30 mouse cellular contexts compared by ENCODE assay signal in genomic region chr3:127862479-127862878, GRCm38 (mm10). TPM values are rescaled to one million over a fixed set of nuclear protein-coding genes. Genes with fewer than 3 reads are reported as not detected.
DNase-seq lines count a peak whose midpoint lies in the region; ATAC-seq and TF ChIP-seq lines count a peak whose summit lies in the region.
"Had no signal": no experiment of that assay in that cellular context is flagged by ENCODE, and none has a peak within 500 bp of the region (broad histone marks: within the 10 kb centered on the region; RNA-seq: fewer than 3 reads in every experiment).

No protein-coding gene starts in this region.

- H3K4me3 ChIP-seq in kidney, embryonic 15.5 days (replicated peaks) = no peak overlapping the region
- H3K4me3 ChIP-seq in lung, postnatal 0 days (ENCODE audit: low read depth, low read length) = no peak overlapping the region
- H3K4me3 ChIP-seq: embryonic facial prominence, embryonic 12.5 days; heart, adult 2 months; heart, embryonic 13.5 days; hindbrain, embryonic 13.5 days had no signal

- H3K27me3 ChIP-seq in kidney, embryonic 15.5 days = no peaks in the 10 kb centered on the region
- no peaks in the 10 kb centered on the region for H3K27me3 ChIP-seq in lung, postnatal 0 days (replicated peaks; ENCODE audit: insufficient read depth, low read length)
- H3K27me3 ChIP-seq: embryonic facial prominence, embryonic 12.5 days; hindbrain, embryonic 13.5 days had no signal

- no peaks in the 10 kb centered on the region; the same call in 1 of the 2 replicates for H3K4me1 ChIP-seq in kidney, embryonic 15.5 days
- no peaks in the 10 kb centered on the region; the same call in 1 of the 2 replicates for H3K4me1 ChIP-seq in lung, postnatal 0 days (ENCODE audit: insufficient read depth, low read depth, low read length)
- H3K4me1 ChIP-seq: embryonic facial prominence, embryonic 12.5 days; hindbrain, embryonic 13.5 days had no signal

- 0 out of 2 replicates have a peak overlapping the region, but pooled peaks have one; percentile 64 for H3K27ac ChIP-seq in kidney, embryonic 15.5 days
- no peak overlapping the region for H3K27ac ChIP-seq in lung, postnatal 0 days (ENCODE audit: low read length)
- H3K27ac ChIP-seq: embryonic facial prominence, embryonic 12.5 days; heart, adult 2 months; heart, embryonic 13.5 days; hindbrain, embryonic 13.5 days; liver, embryonic 14.5 days had no signal

- no peak for ATAC-seq in kidney, embryonic 15.5 days (replicated peaks; ENCODE audit: low FRiP score)
- ATAC-seq in hematopoietic stem cell, adult 5-6 weeks (replicated peaks in 1 of 2; ENCODE audit: insufficient read depth in 1 of 2, low FRiP score in 2 of 2, low TSS enrichment in 1 of 2, low read depth in 1 of 2, poor library complexity in 2 of 2, severe bottlenecking in 2 of 2) = peak; percentile 51 to 69
- ATAC-seq in lung, postnatal 0 days = no peak
- ATAC-seq: CD4-positive, CD25-positive, alpha-beta regulatory T cell, adult 4 months; forebrain, embryonic 14.5 days; intestine, postnatal 0 days; midbrain, embryonic 16.5 days had no signal

- no peak for DNase-seq in kidney, adult 9 months
- peak; percentile 58 for DNase-seq in CD8-positive naive resting alpha-beta T cell, adult 2 months (ENCODE audit: low read depth in 2 of 2, low spot score in 2 of 2)
- DNase-seq in thymus, postnatal 14 days = peak; percentile 44
- DNase-seq in lung, postnatal 0 days (ENCODE audit: low spot score) = no peak
- no peak for DNase-seq in MN1 (ENCODE audit: low spot score)
- DNase-seq in heart, postnatal 36 days = no peak
- DNase-seq: adrenal gland, adult 8-10 months; cerebellum, adult 9-10 months; cerebellum, postnatal 36 days; embryo, embryonic 11 days; gastrocnemius, postnatal 36 days; heart, adult 2 months; heart, postnatal 14 days; layer of hippocampus, adult 9-11 months; liver; lung, adult 2 months; lung, postnatal 14 days; right cerebral cortex, adult 18-20 months; right cerebral cortex, postnatal 4 days had no signal

- no peaks in the 10 kb centered on the region for H3K36me3 ChIP-seq in kidney, embryonic 15.5 days
- H3K36me3 ChIP-seq in lung, postnatal 0 days (ENCODE audit: insufficient read depth, low read length) = no peaks in the 10 kb centered on the region
- H3K36me3 ChIP-seq: embryonic facial prominence, embryonic 12.5 days; heart, embryonic 13.5 days; hindbrain, embryonic 13.5 days had no signal

- no peak for TF ChIP-seq CTCF in lung, postnatal 0 days (IDR thresholded peaks at IDR 0.05)

- H3K4me2 ChIP-seq in kidney, embryonic 15.5 days = no peak overlapping the region
- no peak overlapping the region for H3K4me2 ChIP-seq in lung, postnatal 0 days (replicated peaks; ENCODE audit: low read depth, low read length)
- H3K4me2 ChIP-seq: embryonic facial prominence, embryonic 12.5 days; heart, embryonic 13.5 days; hindbrain, embryonic 13.5 days; midbrain, embryonic 11.5 days had no signal

- no peak for TF ChIP-seq EP300 in lung, postnatal 0 days (IDR thresholded peaks at IDR 0.05)

- WGBS in kidney, embryonic 15.5 days = 69% methylated on average over 4 of the region's 4 CpGs
- 67% methylated on average over 4 of the region's 4 CpGs for WGBS in lung, postnatal 0 days

- H3K9me3 ChIP-seq in kidney, embryonic 15.5 days (replicated peaks) = no peaks in the 10 kb centered on the region
- no peaks in the 10 kb centered on the region for H3K9me3 ChIP-seq in lung, postnatal 0 days (ENCODE audit: low read length)
- H3K9me3 ChIP-seq: heart, embryonic 13.5 days; hindbrain, embryonic 13.5 days had no signal

- intact Hi-C loops in heart, postnatal 36 days (cut with DNase I) = no loop called here

- no peak overlapping the region for H3K9ac ChIP-seq in kidney, embryonic 15.5 days
- no peak overlapping the region for H3K9ac ChIP-seq in lung, postnatal 0 days (replicated peaks; ENCODE audit: low read depth)
- H3K9ac ChIP-seq: embryonic facial prominence, embryonic 12.5 days; heart, embryonic 13.5 days; hindbrain, embryonic 13.5 days; liver, embryonic 14.5 days had no signal

RNA-seq across cellular contexts. Expression of gene Ap1ar, which starts 25.2 kb away (rescaled TPM):
- polyA plus RNA-seq in kidney, embryonic 15.5 days (2015; fragmentation: Nextera tagmentation; extraction: Ambion mirVana) = 56.4 and 56.7 TPM in 2 replicates
- 57.0 and 85.6 TPM in 2 replicates for total RNA-seq in hematopoietic stem cell, adult 5-6 weeks (2017)
- polyA plus RNA-seq in lung, postnatal 0 days (2015; fragmentation: Nextera tagmentation; extraction: Ambion mirVana) = 24.7 and 25.7 TPM in 2 replicates
- 10 to 100 TPM; 14.5 to 19.0 TPM for total RNA-seq in heart, postnatal 36 days (2021)

RNA-seq across cellular contexts. Expression of gene Fam241a, which starts 33.6 kb away (rescaled TPM):
- 6.4 and 6.6 TPM in 2 replicates for polyA plus RNA-seq in kidney, embryonic 15.5 days (2015; fragmentation: Nextera tagmentation; extraction: Ambion mirVana)
- total RNA-seq in hematopoietic stem cell, adult 5-6 weeks (2017) = 6.2 and 10.6 TPM in 2 replicates
- polyA plus RNA-seq in lung, postnatal 0 days (2015; fragmentation: Nextera tagmentation; extraction: Ambion mirVana) = 22.5 and 23.1 TPM in 2 replicates
- total RNA-seq in heart, postnatal 36 days (2021) = 1 to 10 TPM; 3.9 to 4.1 TPM

Comparison
In these comparisons a context has a peak if more than half of its experiments do, and no peak if none do; other contexts are left out.
1. ATAC-seq: peak in hematopoietic stem cell, adult 5-6 weeks (2 of 2); none in kidney, embryonic 15.5 days (single experiment) and lung, postnatal 0 days (single experiment).
2. DNase-seq: peak in CD8-positive naive resting alpha-beta T cell, adult 2 months (2 of 2) and thymus, postnatal 14 days (single experiment); none in kidney, adult 9 months (single experiment), lung, postnatal 0 days (single experiment), MN1 (single experiment) and heart, postnatal 36 days (0 of 2).